Comparison of ENCODE assay signal across 8 mouse cellular contexts in the genomic region with DNA sequence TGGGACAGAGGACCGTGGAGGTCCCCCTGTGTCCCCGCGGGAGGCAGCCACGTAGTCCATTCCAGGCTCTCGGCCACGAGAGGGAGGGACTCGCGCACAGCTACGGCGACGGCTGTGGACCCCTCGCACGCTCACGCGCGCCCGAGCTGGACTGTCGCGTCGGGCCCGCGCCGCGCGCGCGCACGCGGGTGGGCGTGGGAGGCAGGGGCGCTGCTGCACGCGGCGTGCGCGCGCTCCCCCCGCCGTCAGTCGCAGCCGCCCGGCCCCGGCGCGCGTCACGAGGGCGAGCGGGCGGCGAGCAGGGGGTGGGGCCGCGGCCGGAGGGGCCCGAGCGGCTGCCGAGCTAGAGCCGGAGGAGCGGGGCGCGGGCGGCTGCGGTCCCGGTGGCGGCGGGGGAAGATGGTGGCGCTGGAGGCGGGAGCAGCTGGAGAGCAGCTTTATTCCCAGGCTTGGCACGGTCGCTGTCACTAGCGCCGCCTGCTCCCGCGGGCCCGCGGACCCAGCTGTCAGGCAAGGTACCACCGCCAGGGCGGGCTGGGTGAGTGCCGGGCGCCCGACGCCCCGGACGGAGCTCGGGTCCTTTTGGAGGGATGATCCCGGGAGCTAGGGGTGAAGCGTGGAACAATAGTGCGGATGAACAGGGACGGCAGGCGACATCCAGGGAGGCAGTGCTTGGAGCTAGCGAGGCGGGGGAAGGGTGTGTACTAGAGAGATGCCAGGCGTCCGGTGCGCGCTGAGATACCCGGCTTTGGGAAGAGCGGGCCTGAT. TPM values are rescaled to one million over a fixed set of nuclear protein-coding genes. Genes with fewer than 3 reads are reported as not detected.
DNase-seq lines count a peak whose midpoint lies in the region; ATAC-seq and TF ChIP-seq lines count a peak whose summit lies in the region.

Apba1 (plus strand) TSS at position 334 of the 768 bp plus-strand sequence.

- TF ChIP-seq POLR2A in cortical plate, adult 2 months (IDR thresholded peaks at IDR 0.05; ENCODE audit: extremely low read depth, insufficient read depth, low read length): peak; percentile 42; the same call in 1 of the 2 replicates

- no peaks in the 10 kb centered on the region for H3K9me3 ChIP-seq in limb, embryonic 11.5 days (ENCODE audit: control insufficient read depth, low read length)
- H3K9me3 ChIP-seq in midbrain, embryonic 11.5 days (ENCODE audit: control insufficient read depth, low read length): no peaks in the 10 kb centered on the region

- peak within 1 kb of the TSS; percentile 74 for H3K9ac ChIP-seq in limb, embryonic 11.5 days (ENCODE audit: low read length)
- H3K9ac ChIP-seq in midbrain, embryonic 11.5 days (ENCODE audit: low read length): peak within 1 kb of the TSS; percentile 73

- peaks cover 2% of the 10 kb centered on the region; the same call in 1 of the 2 replicates for H3K4me1 ChIP-seq in cortical plate, adult 2 months (ENCODE audit: control insufficient read depth, insufficient read depth, low read length)
- no peaks in the 10 kb centered on the region for H3K4me1 ChIP-seq in limb, embryonic 11.5 days (ENCODE audit: control insufficient read depth, insufficient read depth, low read length)
- H3K4me1 ChIP-seq in midbrain, embryonic 11.5 days (ENCODE audit: control insufficient read depth, insufficient read depth, low read length): peaks cover 10% of the 10 kb centered on the region

- TF ChIP-seq CTCF in cortical plate, adult 2 months (IDR thresholded peaks at IDR 0.05; ENCODE audit: extremely low read depth, insufficient read depth, low read length): no peak

- ATAC-seq in granulocyte monocyte progenitor cell, adult 5-6 weeks (replicated peaks; ENCODE audit: poor library complexity, severe bottlenecking): peak; percentile 48
- peak; percentile 81 for ATAC-seq in limb, embryonic 11.5 days (ENCODE audit: insufficient number of reproducible peaks, low FRiP score, low TSS enrichment, low read depth)
- ATAC-seq in midbrain, embryonic 11.5 days (ENCODE audit: low FRiP score): peak; percentile 88
- ATAC-seq in erythroid progenitor cell, adult 5-6 weeks (replicated peaks; ENCODE audit: low FRiP score, poor library complexity, severe bottlenecking): no peak; the same call in 1 of the 2 replicates

- WGBS in limb, embryonic 11.5 days: under 1% methylated on average over 61 of the region's 98 CpGs
- WGBS in midbrain, embryonic 11.5 days: under 1% methylated on average over 94 of the region's 98 CpGs

- no peaks in the 10 kb centered on the region for H3K36me3 ChIP-seq in limb, embryonic 11.5 days (ENCODE audit: control insufficient read depth, insufficient read depth, low read length)
- no peaks in the 10 kb centered on the region for H3K36me3 ChIP-seq in midbrain, embryonic 11.5 days (ENCODE audit: control insufficient read depth, insufficient read depth, low read length)

- peaks cover 15% of the 10 kb centered on the region for H3K27me3 ChIP-seq in limb, embryonic 11.5 days (ENCODE audit: control insufficient read depth, insufficient read depth, low read length)
- H3K27me3 ChIP-seq in midbrain, embryonic 11.5 days (ENCODE audit: control insufficient read depth, insufficient read depth, low read length): peaks cover 4% of the 10 kb centered on the region

- H3K27ac ChIP-seq in cortical plate, adult 2 months (ENCODE audit: insufficient read depth, low read length): peak within 1 kb of the TSS; percentile 95
- H3K27ac ChIP-seq in limb, embryonic 11.5 days (replicated peaks; ENCODE audit: low read depth, low read length): no peak within 1 kb of the TSS
- H3K27ac ChIP-seq in midbrain, embryonic 11.5 days (ENCODE audit: low read depth, low read length): peak within 1 kb of the TSS; percentile 57

- peak within 1 kb of the TSS; percentile 63 for H3K4me3 ChIP-seq in cortical plate, adult 2 months (ENCODE audit: insufficient read depth, low read length)
- peak within 1 kb of the TSS; percentile 66 for H3K4me3 ChIP-seq in limb, embryonic 11.5 days (ENCODE audit: low read depth, low read length)
- peak within 1 kb of the TSS; percentile 65 for H3K4me3 ChIP-seq in midbrain, embryonic 11.5 days (ENCODE audit: low read depth, low read length)

- H3K4me2 ChIP-seq in limb, embryonic 11.5 days (ENCODE audit: low read depth, severe bottlenecking): peak within 1 kb of the TSS; percentile 85
- H3K4me2 ChIP-seq in midbrain, embryonic 11.5 days: peak within 1 kb of the TSS; percentile 70

- DNase-seq in adipocyte (ENCODE audit: low spot score): peak; percentile 28
- DNase-seq in kidney, adult 8-10 months: peak; percentile 13 to 25
- peak; percentile 74 for DNase-seq in limb, embryonic 11.5 days (ENCODE audit: low spot score)
- peak; percentile 96 for DNase-seq in midbrain, embryonic 11.5 days (ENCODE audit: low spot score, missing footprints)
- peak; percentile 66 to 75 for DNase-seq in right cerebral cortex, postnatal 36 days (ENCODE audit: low spot score in 2 of 2)

RNA-seq across cellular contexts. Expression of gene Apba1, which starts in this region (rescaled TPM):
- 82.0 and 87.6 TPM in 2 replicates for polyA plus RNA-seq in cortical plate, adult 2 months (2012; rRNA removed)
- total RNA-seq in granulocyte monocyte progenitor cell, adult 5-6 weeks (2014; fragmentation: Nextera tagmentation): 12.0 and 12.4 TPM in 2 replicates
- 10.3 and 13.6 TPM in 2 replicates for total RNA-seq in granulocyte monocyte progenitor cell, adult 5-6 weeks (2017)
- polyA plus RNA-seq in limb, embryonic 11.5 days (2014; fragmentation: Nextera tagmentation; extraction: Ambion mirVana): 0.13 and 0.23 TPM in 2 replicates
- 1.2 and 1.4 TPM in 2 replicates for polyA plus RNA-seq in midbrain, embryonic 11.5 days (2014; fragmentation: Nextera tagmentation; extraction: Ambion mirVana)
- total RNA-seq in erythroid progenitor cell, adult 5-6 weeks (2015; ENCODE audit: low replicate concordance): 1.1 and 1.7 TPM in 2 replicates
- total RNA-seq in erythroid progenitor cell, adult 5-6 weeks (2017; ENCODE audit: low replicate concordance): 0.90 and 2.3 TPM in 2 replicates

Comparison
In these comparisons a context has a peak if more than half of its experiments do, and no peak if none do; other contexts are left out.
1. RNA of gene Apba1 (polyA plus RNA-seq): 82.0 to 87.6 TPM in cortical plate, adult 2 months; 1.2 to 1.4 TPM in midbrain, embryonic 11.5 days and 0.13 to 0.23 TPM in limb, embryonic 11.5 days; every median in the first group is over 10 times any median in the second.
2. Peak in DNase-seq, ATAC-seq, H3K4me3 ChIP-seq, H3K9ac ChIP-seq and H3K4me2 ChIP-seq in limb, embryonic 11.5 days; RNA of the gene not detected or under 1 TPM.
3. DNase-seq: peak in every context shown above with its lines; median percentile 96 in midbrain, embryonic 11.5 days; 74 in limb, embryonic 11.5 days; 70 in right cerebral cortex, postnatal 36 days; 28 in adipocyte; 19 in kidney, adult 8-10 months.
4. Peak in every context shown above with its lines, with median percentiles within 50 percentile points of each other: H3K4me3 ChIP-seq.